Mouse (Mus musculus) limb, embryonic 13.5 days (tissue): Measurements from ENCODE around the gene Il4i1. TPM values are rescaled to one million over a fixed set of nuclear protein-coding genes. Genes with fewer than 3 reads are reported as not detected.
A peak's percentile ranks its signal among the peaks of the same experiment; 100 is the strongest.
"Not testable (repeated sequence)": the region's sequence is repeated elsewhere in the genome, so short reads cannot be mapped to it uniquely, and the experiment has no call there.

ENCODE experiments used
- ATAC-seq: fragments of 200-750 bp; cut with Nextera tagmentation; 2 replicates; pipeline ENCODE4 v1.8.0; 2017; ENCODE audit warnings: low read depth, moderate number of reproducible peaks, moderate TSS enrichment; ENCODE audit not compliant: low FRiP score
- H3K27ac ChIP-seq: fragments of 300-500 bp; sonication (generic); 2 replicates; pipeline ENCODE4 v1.5.1; 2015; ENCODE audit warnings: inconsistent platforms, mild to moderate bottlenecking, moderate library complexity
- H3K27me3 ChIP-seq: fragments of 300-500 bp; sonication (generic); 2 replicates; pipeline ENCODE4 v1.6.1; 2015; ENCODE audit warnings: mild to moderate bottlenecking, inconsistent platforms
- H3K36me3 ChIP-seq: fragments of 300-500 bp; sonication (generic); 2 replicates; pipeline ENCODE4 v1.6.1; 2015; ENCODE audit warnings: inconsistent platforms, mild to moderate bottlenecking, moderate library complexity
- H3K4me1 ChIP-seq: fragments of 300-500 bp; sonication (generic); 2 replicates; pipeline ENCODE4 v1.6.1; 2015; ENCODE audit warnings: inconsistent platforms
- H3K4me2 ChIP-seq: fragments of 300-500 bp; sonication (generic); replicated peaks from 2 replicates; pipeline ENCODE4 v1.6.1; 2015; ENCODE audit warnings: inconsistent platforms, mild to moderate bottlenecking, moderate library complexity
- H3K4me3 ChIP-seq: fragments of 300-500 bp; sonication (generic); 2 replicates; pipeline ENCODE4 v1.5.1; 2015; ENCODE audit warnings: moderate library complexity, mild to moderate bottlenecking, inconsistent platforms
- H3K9ac ChIP-seq: fragments of 300-500 bp; sonication (generic); 2 replicates; pipeline ENCODE4 v1.6.1; 2015; ENCODE audit warnings: mild to moderate bottlenecking, inconsistent platforms
- H3K9me3 ChIP-seq: fragments of 300-500 bp; sonication (generic); 2 replicates; pipeline ENCODE4 v1.6.1; 2016; ENCODE audit warnings: inconsistent platforms
- WGBS: fragments of 180-500 bp; shearing (Covaris S2); methylation state at CpG from one replicate; pipeline ENCODE4 v1.1.7; 2015; 5-methylcytosine and 5-hydroxymethylcytosine counted together
- polyA plus RNA-seq: library from polyadenylated mRNA; unstranded; fragments of >200 nt; fragmentation: Nextera tagmentation; extraction: Ambion mirVana; gene quantifications from 2 replicates; pipeline ENCODE4 v1.2.1, GENCODE M21; 2015

Il4i1 gene
- polyA plus RNA-seq, 1 experiment from 2014 or later: 2.5 TPM

GRCm38 (mm10) chr7:44868919-44869696, 52.9 kb downstream of the Il4i1 start:
- peaks cover 50% of the 10 kb centered on the region for H3K4me1 ChIP-seq
- H3K4me2 ChIP-seq: peak overlapping the region; percentile 99
- H3K27me3 ChIP-seq: no peaks in the 10 kb centered on the region
- H3K9me3 ChIP-seq: no peaks in the 10 kb centered on the region
- H3K4me3 ChIP-seq: peak overlapping the region; percentile 87
- peaks cover 38% of the 10 kb centered on the region for H3K36me3 ChIP-seq
- H3K27ac ChIP-seq: peak overlapping the region; percentile 100
- whole genome bisulfite sequencing: under 1% methylated on average over 97 of the region's 108 CpGs
- ATAC-seq: peak; percentile 71
- H3K9ac ChIP-seq: peak overlapping the region; percentile 99

- Histone ChIP-seq H3K4me3 (peak within 1 kb of the TSS; percentile 87), H3K4me2 (peak within 1 kb of the TSS; percentile 99), H3K27ac (peak within 1 kb of the TSS; percentile 100), H3K9me3 (no peaks in the 10 kb centered on the region), H3K36me3 (peaks cover 30% of the 10 kb centered on the region), H3K4me1 (peaks cover 44% of the 10 kb centered on the region), H3K9ac (peak within 1 kb of the TSS; percentile 99), H3K27me3 (no peaks in the 10 kb centered on the region)
- peak; percentile 93 for ATAC-seq
- WGBS: 3% methylated on average over 29 of the region's 29 CpGs
Observed at GRCm38 (mm10) chr7:44869697-44870528, 53.7 kb downstream of the Il4i1 start, which contains the start of gene Ptov1. Ptov1 (minus strand) TSS chr7:44869788.

GRCm38 (mm10) chr7:44870614-44871013, 54.4 kb downstream of the Il4i1 start:
- H3K27ac ChIP-seq: peak overlapping the region; percentile 100

GRCm38 (mm10) chr7:44871181-44871580, 55.0 kb downstream of the Il4i1 start:
- H3K36me3 ChIP-seq: peaks cover 23% of the 10 kb centered on the region
- H3K4me2 ChIP-seq: no peak overlapping the region
- H3K9me3 ChIP-seq: no peaks in the 10 kb centered on the region
- H3K27me3 ChIP-seq: no peaks in the 10 kb centered on the region
- no peak for ATAC-seq
- no peak overlapping the region for H3K9ac ChIP-seq
- no peak overlapping the region for H3K4me3 ChIP-seq
- H3K27ac ChIP-seq: no peak overlapping the region
- 90% methylated on average over 1 of the region's 1 CpGs for WGBS
- peaks cover 31% of the 10 kb centered on the region for H3K4me1 ChIP-seq

More at GRCm38 (mm10) chr7:44870614-44871013, 54.4 kb downstream of the Il4i1 start:
- WGBS: 72% methylated on average over 6 of the region's 6 CpGs
- Histone ChIP-seq H3K27me3 (no peaks in the 10 kb centered on the region), H3K9ac (peak overlapping the region; percentile 99), H3K9me3 (no peaks in the 10 kb centered on the region), H3K4me1 (peaks cover 37% of the 10 kb centered on the region), H3K4me2 (peak overlapping the region; percentile 99), H3K4me3 (peak overlapping the region; percentile 87), H3K36me3 (peaks cover 25% of the 10 kb centered on the region)
- ATAC-seq: no peak

DNA sequence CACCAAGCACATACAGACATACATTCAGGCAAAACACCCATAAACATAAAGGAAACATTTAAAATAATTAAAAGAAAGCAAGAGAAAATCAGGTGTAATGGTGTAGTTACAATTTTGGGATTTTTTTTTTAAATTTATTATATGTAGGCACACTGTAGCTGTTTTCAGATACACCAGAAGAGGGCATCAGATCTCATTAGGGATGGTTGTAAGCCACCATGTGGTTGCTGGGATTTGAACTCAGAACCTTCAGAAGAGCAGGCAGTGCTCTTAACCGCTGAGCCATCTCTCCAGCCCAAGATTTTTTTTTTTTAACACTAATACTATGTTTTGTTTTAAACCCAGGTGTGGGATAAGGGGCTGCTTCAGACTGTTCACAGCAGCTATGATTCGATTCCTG, 55.6 kb downstream of the Il4i1 start:
- H3K9ac ChIP-seq, H3K27me3 ChIP-seq, H3K4me2 ChIP-seq, ATAC-seq, H3K27ac ChIP-seq, H3K4me3 ChIP-seq, H3K9me3 ChIP-seq: not testable (repeated sequence)
- Histone ChIP-seq H3K4me1 (peaks cover 25% of the 10 kb centered on the region), H3K36me3 (peaks cover 23% of the 10 kb centered on the region)
- 86% methylated on average over 2 of the region's 2 CpGs for WGBS

DNA sequence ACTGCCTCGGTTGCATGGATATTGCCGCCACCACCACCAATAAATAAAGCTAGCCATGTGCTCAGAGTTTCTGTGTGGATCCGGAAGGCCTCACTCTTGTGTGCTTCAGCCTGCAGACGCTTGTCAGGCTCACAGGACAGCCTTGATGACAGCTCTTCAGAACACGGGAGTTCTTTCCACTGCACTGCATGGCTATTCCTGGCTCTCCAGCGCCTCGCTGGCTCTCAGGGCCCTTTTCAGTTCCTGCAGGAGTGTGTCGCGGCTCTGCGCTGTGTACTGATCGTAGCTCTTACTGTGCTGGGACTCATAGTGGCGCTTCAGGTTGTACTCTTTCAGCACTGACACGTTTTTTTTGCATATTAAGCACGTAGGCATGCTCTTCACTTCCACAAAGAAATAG, 61.6 kb downstream of the Il4i1 start:
- H3K4me2 ChIP-seq: no peak overlapping the region
- no peak overlapping the region for H3K4me3 ChIP-seq
- peaks cover 72% of the 10 kb centered on the region for H3K36me3 ChIP-seq
- H3K9me3 ChIP-seq: no peaks in the 10 kb centered on the region
- no peak overlapping the region for H3K9ac ChIP-seq
- 89% methylated on average over 14 of the region's 14 CpGs for WGBS
- no peaks in the 10 kb centered on the region for H3K4me1 ChIP-seq
- no peak overlapping the region for H3K27ac ChIP-seq
- ATAC-seq: no peak
- H3K27me3 ChIP-seq: no peaks in the 10 kb centered on the region

DNA sequence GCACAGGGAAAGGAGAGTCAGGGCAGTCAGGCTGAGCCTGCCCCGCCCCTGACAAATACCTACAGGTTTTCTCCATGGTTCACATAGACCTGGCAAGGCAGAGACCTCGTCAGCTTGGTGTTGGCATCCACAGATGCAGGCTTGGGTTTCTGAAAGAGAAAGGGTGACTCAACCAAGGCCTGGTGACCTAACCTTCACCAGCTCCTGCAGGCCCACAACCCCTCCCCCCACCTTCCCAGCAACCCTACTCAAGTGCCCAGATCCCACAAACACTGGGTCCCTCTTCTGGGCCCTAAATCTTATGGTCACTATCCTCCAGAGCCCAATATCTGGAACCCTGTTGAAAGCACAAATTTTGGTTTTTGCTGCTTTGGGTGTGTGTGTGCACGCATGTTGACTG, 66.8 kb downstream of the Il4i1 start:
- H3K27ac ChIP-seq: no peak overlapping the region
- H3K4me1 ChIP-seq: no peaks in the 10 kb centered on the region
- H3K4me2 ChIP-seq: no peak overlapping the region
- no peak overlapping the region for H3K4me3 ChIP-seq
- no peaks in the 10 kb centered on the region for H3K27me3 ChIP-seq
- H3K36me3 ChIP-seq: peaks cover 92% of the 10 kb centered on the region
- H3K9ac ChIP-seq: no peak overlapping the region
- WGBS: 95% methylated on average over 3 of the region's 3 CpGs
- H3K9me3 ChIP-seq: no peaks in the 10 kb centered on the region
- ATAC-seq: no peak

DNA sequence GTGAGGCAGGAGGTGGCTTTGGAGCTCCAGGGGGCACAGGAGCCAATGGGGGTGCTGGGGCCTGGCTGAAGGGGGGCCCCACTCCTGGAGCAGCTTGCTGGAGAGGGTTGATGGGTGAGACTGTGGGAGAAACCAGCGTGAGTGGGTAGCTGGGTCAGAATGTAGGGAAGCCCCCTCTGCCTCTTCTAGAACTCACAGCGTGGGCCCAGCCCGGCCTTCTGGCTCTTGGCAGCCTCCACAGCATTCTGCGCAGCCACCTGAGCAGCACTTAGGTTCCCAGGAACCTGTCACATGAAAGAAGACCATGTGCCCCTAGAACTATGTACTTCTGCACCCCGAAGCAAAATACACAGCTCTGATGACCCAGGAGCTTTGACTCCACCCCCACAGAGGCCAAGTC, 68.5 kb downstream of the Il4i1 start:
- Histone ChIP-seq H3K9ac (no peak overlapping the region), H3K27ac (no peak overlapping the region), H3K27me3 (no peaks in the 10 kb centered on the region), H3K36me3 (peaks cover 92% of the 10 kb centered on the region), H3K4me1 (no peaks in the 10 kb centered on the region), H3K4me2 (no peak overlapping the region), H3K9me3 (no peaks in the 10 kb centered on the region), H3K4me3 (no peak overlapping the region)
- ATAC-seq: no peak
- 93% methylated on average over 5 of the region's 5 CpGs for WGBS

GRCm38 (mm10) chr7:44886964-44887363, 70.8 kb downstream of the Il4i1 start:
- 91% methylated on average over 7 of the region's 7 CpGs for WGBS

DNA sequence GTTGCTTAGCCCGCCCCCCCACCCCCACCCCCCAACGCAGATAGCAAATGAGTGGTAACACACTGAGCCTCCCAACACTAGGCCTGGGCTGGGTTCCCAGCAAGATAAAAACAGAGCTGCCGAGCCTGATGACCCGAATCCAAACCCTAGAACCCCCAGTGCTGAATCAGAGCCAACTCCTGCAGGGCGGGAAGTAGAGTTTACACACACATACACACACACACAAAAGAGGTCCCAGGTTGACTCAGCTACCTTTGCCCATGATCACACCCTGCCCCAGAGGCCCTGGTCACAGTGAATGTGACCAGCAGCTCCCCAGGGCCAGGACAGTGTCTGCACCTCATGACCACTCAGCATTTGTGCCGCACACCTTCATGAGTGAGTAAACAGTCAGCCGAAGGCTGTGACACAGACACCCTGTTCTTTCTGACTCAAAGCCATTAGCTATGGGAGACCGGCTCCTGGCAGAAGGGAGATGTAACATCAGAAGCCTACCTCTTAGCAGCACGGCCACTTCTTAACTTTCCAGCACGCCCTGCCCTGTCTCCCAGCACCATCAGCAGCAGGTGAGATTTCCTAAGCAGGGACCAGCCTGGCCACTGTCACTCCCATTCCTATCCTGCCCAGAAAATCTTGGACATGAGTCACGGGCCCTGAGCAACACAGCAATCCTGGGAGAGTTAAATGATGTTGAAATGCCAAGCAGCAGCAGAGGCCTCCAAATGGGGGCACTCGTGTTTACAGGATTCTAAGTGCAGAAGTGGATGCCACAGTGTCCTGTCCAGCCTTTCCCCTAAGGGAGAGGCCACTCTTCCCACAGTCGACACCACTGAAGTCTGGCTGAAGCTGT, 72.3 kb downstream of the Il4i1 start:
- peaks cover 20% of the 10 kb centered on the region for H3K4me1 ChIP-seq
- H3K9me3 ChIP-seq: no peaks in the 10 kb centered on the region
- H3K4me3 ChIP-seq: no peak overlapping the region
- no peak overlapping the region for H3K27ac ChIP-seq
- ATAC-seq: no peak
- peaks cover 64% of the 10 kb centered on the region for H3K36me3 ChIP-seq
- no peak overlapping the region for H3K4me2 ChIP-seq
- no peak overlapping the region for H3K9ac ChIP-seq
- 93% methylated on average over 13 of the region's 13 CpGs for WGBS
- H3K27me3 ChIP-seq: no peaks in the 10 kb centered on the region

More at GRCm38 (mm10) chr7:44886964-44887363, 70.8 kb downstream of the Il4i1 start:
- Histone ChIP-seq H3K4me2 (no peak overlapping the region), H3K4me1 (peaks cover 15% of the 10 kb centered on the region), H3K27me3 (no peaks in the 10 kb centered on the region), H3K9ac (0 out of 2 replicates have a peak overlapping the region, but pooled peaks have one; percentile 20), H3K27ac (no peak overlapping the region), H3K4me3 (no peak overlapping the region), H3K9me3 (no peaks in the 10 kb centered on the region), H3K36me3 (peaks cover 79% of the 10 kb centered on the region)
- ATAC-seq: no peak

- H3K9ac ChIP-seq: no peak overlapping the region
- peak overlapping the region; percentile 97 for H3K4me2 ChIP-seq
- no peak overlapping the region for H3K4me3 ChIP-seq
- H3K9me3 ChIP-seq: no peaks in the 10 kb centered on the region
- ATAC-seq: no peak
- H3K27me3 ChIP-seq: no peaks in the 10 kb centered on the region
- peaks cover 27% of the 10 kb centered on the region for H3K4me1 ChIP-seq
- peaks cover 49% of the 10 kb centered on the region for H3K36me3 ChIP-seq
- H3K27ac ChIP-seq: no peak overlapping the region
- 90% methylated on average over 7 of the region's 7 CpGs for WGBS
Observed at GRCm38 (mm10) chr7:44890180-44890579, 74.0 kb downstream of the Il4i1 start.
